Mouse (Mus musculus) MEL (cell line): ENCODE results near the gene Clec3b. TPM values are rescaled to one million over a fixed set of nuclear protein-coding genes. Genes with fewer than 3 reads are reported as not detected.
A peak's percentile ranks its signal among the peaks of the same experiment; 100 is the strongest.

Experiments
- DNase-seq: peaks from one replicate; pipeline ENCODE4 v3.0.0; 2011; ENCODE audit warnings: low read depth, low spot score
- H3K27ac ChIP-seq: 2 replicates; pipeline ENCODE4 v1.5.1; 2012; ENCODE audit warnings: low read depth, mild to moderate bottlenecking, control low read depth, low read length, moderate library complexity; ENCODE audit not compliant: control insufficient read depth
- H3K27me3 ChIP-seq, 2 experiments: fragments of 150-350 bp in 1 of 2; sonication (generic) in 1 of 2; 2 replicates each; pipeline ENCODE4 v1.6.1; 2012; ENCODE audit warnings: low read length in 2 of 2, mild to moderate bottlenecking in 2 of 2, improper control_type of control experiment in 1 of 2, moderate library complexity in 1 of 2; ENCODE audit not compliant: insufficient read depth in 2 of 2, control insufficient read depth in 1 of 2
- H3K36me3 ChIP-seq, 2 experiments: 2 replicates each; pipeline ENCODE4 v1.6.1; 2012 to 2014; ENCODE audit warnings: low read length in 2 of 2, improper control_type of control experiment in 1 of 2, inconsistent platforms in 1 of 2, mild to moderate bottlenecking in 1 of 2; ENCODE audit not compliant: insufficient read depth in 2 of 2, control insufficient read depth in 1 of 2
- H3K4me1 ChIP-seq, 2 experiments: fragments of 150-350 bp in 1 of 2; sonication (generic) in 1 of 2; 2 replicates each; pipeline ENCODE4 v1.6.1; 2012; ENCODE audit warnings: low read length in 2 of 2, improper control_type of control experiment in 1 of 2, mild to moderate bottlenecking in 1 of 2; ENCODE audit not compliant: insufficient read depth in 2 of 2, control insufficient read depth in 1 of 2
- H3K4me3 ChIP-seq, 2 experiments: fragments of 150-350 bp in 1 of 2; sonication (generic) in 1 of 2; 2 replicates each; pipeline ENCODE4 v1.5.1; 2012; ENCODE audit warnings: low read depth in 2 of 2, low read length in 2 of 2, mild to moderate bottlenecking in 2 of 2, moderate library complexity in 2 of 2, control low read depth in 1 of 2, improper control_type of control experiment in 1 of 2; ENCODE audit not compliant: control insufficient read depth in 1 of 2, insufficient read depth in 1 of 2
- H3K79me2 ChIP-seq: 2 replicates; pipeline ENCODE4 v1.6.1; 2012; ENCODE audit warnings: mild to moderate bottlenecking, low read length, moderate library complexity; ENCODE audit not compliant: control insufficient read depth, poor library complexity, insufficient read depth
- H3K9ac ChIP-seq: 2 replicates; pipeline ENCODE4 v1.6.1; 2012; ENCODE audit warnings: low read depth, mild to moderate bottlenecking, control low read depth, low read length, moderate library complexity; ENCODE audit not compliant: control insufficient read depth, poor library complexity, severe bottlenecking
- H3K9me3 ChIP-seq: fragments of 150-350 bp; sonication (generic); replicated peaks from 2 replicates; pipeline ENCODE4 v1.6.1; 2012; ENCODE audit warnings: mild to moderate bottlenecking, low read length, improper control_type of control experiment, moderate library complexity; ENCODE audit not compliant: insufficient read depth
- BHLHE40 ChIP-seq: IDR thresholded peaks from 2 replicates; pipeline ENCODE4 v1.6.1; 2012; ENCODE audit warnings: low read depth, mild to moderate bottlenecking, inconsistent platforms, low read length, improper control_type of control experiment, borderline replicate concordance
- CTCF ChIP-seq, 3 experiments: IDR thresholded peaks in 2 of 3; conservative IDR thresholded peaks in 1 of 3; 2 replicates each; pipeline ENCODE4 v1.5.1; 2011 to 2012; ENCODE audit warnings: low read length in 3 of 3, low read depth in 2 of 3, mild to moderate bottlenecking in 2 of 3, improper control_type of control experiment in 1 of 3, inconsistent platforms in 1 of 3, mixed read lengths in 1 of 3, moderate library complexity in 1 of 3; ENCODE audit not compliant: control insufficient read depth in 1 of 3, insufficient read depth in 1 of 3, poor library complexity in 1 of 3, severe bottlenecking in 1 of 3
- ETS1 ChIP-seq: IDR thresholded peaks from 2 replicates; pipeline ENCODE4 v1.6.1; 2012; ENCODE audit warnings: low read depth, mild to moderate bottlenecking, inconsistent platforms, low read length, improper control_type of control experiment, moderate library complexity
- JUND ChIP-seq: IDR thresholded peaks from 2 replicates; pipeline ENCODE4 v1.6.1; 2011; ENCODE audit warnings: low read depth, mild to moderate bottlenecking, improper control_type of control experiment, low read length
- MAZ ChIP-seq: IDR thresholded peaks from 2 replicates; pipeline ENCODE4 v1.6.1; 2012; ENCODE audit warnings: low read depth, mild to moderate bottlenecking, inconsistent platforms, low read length, improper control_type of control experiment
- MYB ChIP-seq: IDR thresholded peaks from 2 replicates; pipeline ENCODE4 v1.6.1; 2011; ENCODE audit warnings: mild to moderate bottlenecking, low read depth, low read length, improper control_type of control experiment
- NRF1 ChIP-seq: IDR thresholded peaks from 2 replicates; pipeline ENCODE4 v1.6.1; 2014; ENCODE audit warnings: low read depth, mild to moderate bottlenecking, inconsistent platforms, low read length, improper control_type of control experiment, moderate library complexity; ENCODE audit not compliant: poor library complexity, insufficient read depth, severe bottlenecking
- RAD21 ChIP-seq: IDR thresholded peaks from 2 replicates; pipeline ENCODE4 v1.6.1; 2011; ENCODE audit warnings: mild to moderate bottlenecking, low read depth, low read length, improper control_type of control experiment
- SMC3 ChIP-seq: IDR thresholded peaks from 2 replicates; pipeline ENCODE4 v1.6.1; 2011; ENCODE audit warnings: low read depth, low read length, improper control_type of control experiment
- TBP ChIP-seq: IDR thresholded peaks from 2 replicates; pipeline ENCODE4 v1.8.0; 2011; ENCODE audit warnings: low read depth, low read length, improper control_type of control experiment
- TCF12 ChIP-seq: IDR thresholded peaks from 2 replicates; pipeline ENCODE4 v1.6.1; 2014; ENCODE audit warnings: low read depth, mild to moderate bottlenecking, inconsistent platforms, low read length, improper control_type of control experiment, moderate library complexity
- USF2 ChIP-seq, 2 experiments: IDR thresholded peaks; 2 replicates each; pipeline ENCODE4 v1.6.1; 2011 to 2012; ENCODE audit warnings: improper control_type of control experiment in 2 of 2, low read length in 2 of 2, borderline replicate concordance in 1 of 2, inconsistent platforms in 1 of 2, low read depth in 1 of 2, mild to moderate bottlenecking in 1 of 2; ENCODE audit not compliant: insufficient read depth in 1 of 2
- ZC3H11A ChIP-seq: IDR thresholded peaks from 2 replicates; pipeline ENCODE4 v1.6.1; 2012; ENCODE audit warnings: low read depth, mild to moderate bottlenecking, inconsistent platforms, low read length, improper control_type of control experiment
- ZMIZ1 ChIP-seq: IDR thresholded peaks from 2 replicates; pipeline ENCODE4 v1.6.1; 2012; ENCODE audit warnings: low read depth, mild to moderate bottlenecking, inconsistent platforms, low read length, improper control_type of control experiment, moderate library complexity
- polyA plus RNA-seq, 2 experiments: library from polyadenylated mRNA; stranded (reverse) in 1 of 2; unstranded in 1 of 2; fragments of >175 nt in 1 of 2; fragments of >200 nt in 1 of 2; gene quantifications; 2 replicates each; pipeline versions ENCODE4 v1.2.1 to v1.2.4; 2012; ENCODE audit warnings: low replicate concordance in 2 of 2, low read depth in 1 of 2; ENCODE audit not compliant: insufficient read length in 2 of 2, insufficient read depth in 1 of 2, missing spikeins in 1 of 2
- total RNA-seq: library from RNA; depleted of rRNA; stranded (reverse); fragments of 300-350 nt; gene quantifications from 2 replicates; pipeline ENCODE4 v1.2.3, GENCODE M21; 2012

Clec3b gene
- total and polyA plus RNA-seq, 3 experiments = 0.24 TPM; not detected in 2

DNA sequence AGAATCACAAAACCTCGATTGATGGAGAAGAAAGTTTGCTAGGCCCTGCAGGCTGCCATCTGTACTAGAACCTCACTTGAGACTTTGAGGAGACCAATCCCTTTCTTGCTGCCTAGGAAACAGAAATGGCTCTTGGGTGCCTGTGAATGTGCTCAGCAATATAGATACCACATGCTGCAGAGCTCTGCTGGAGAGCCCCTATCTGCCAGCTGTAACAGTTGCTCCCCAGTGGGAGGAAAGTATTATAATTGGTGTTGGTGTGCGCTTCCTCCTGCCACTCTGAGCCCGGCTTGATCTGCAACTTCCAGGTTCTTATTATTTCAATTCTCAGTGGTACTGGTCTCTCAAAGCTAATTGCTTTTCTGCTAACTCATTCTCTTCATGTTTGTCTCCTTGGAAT is 27.7 kb upstream of the Clec3b start:
- peaks cover 6 to 8% of the 10 kb centered on the region in 2 experiments for H3K4me1 ChIP-seq
- TF ChIP-seq BHLHE40 (no peak), MYB (no peak)
- H3K9ac ChIP-seq = no peak overlapping the region
- peak; percentile 13 for DNase-seq
- H3K9me3 ChIP-seq = no peaks in the 10 kb centered on the region
- H3K27ac ChIP-seq = no peak overlapping the region
- H3K27me3 ChIP-seq = no peaks in the 10 kb centered on the region
- no peak overlapping the region for H3K4me3 ChIP-seq
- H3K36me3 ChIP-seq = peaks cover 12 to 15% of the 10 kb centered on the region in 2 experiments
- no peaks in the 10 kb centered on the region for H3K79me2 ChIP-seq

DNA sequence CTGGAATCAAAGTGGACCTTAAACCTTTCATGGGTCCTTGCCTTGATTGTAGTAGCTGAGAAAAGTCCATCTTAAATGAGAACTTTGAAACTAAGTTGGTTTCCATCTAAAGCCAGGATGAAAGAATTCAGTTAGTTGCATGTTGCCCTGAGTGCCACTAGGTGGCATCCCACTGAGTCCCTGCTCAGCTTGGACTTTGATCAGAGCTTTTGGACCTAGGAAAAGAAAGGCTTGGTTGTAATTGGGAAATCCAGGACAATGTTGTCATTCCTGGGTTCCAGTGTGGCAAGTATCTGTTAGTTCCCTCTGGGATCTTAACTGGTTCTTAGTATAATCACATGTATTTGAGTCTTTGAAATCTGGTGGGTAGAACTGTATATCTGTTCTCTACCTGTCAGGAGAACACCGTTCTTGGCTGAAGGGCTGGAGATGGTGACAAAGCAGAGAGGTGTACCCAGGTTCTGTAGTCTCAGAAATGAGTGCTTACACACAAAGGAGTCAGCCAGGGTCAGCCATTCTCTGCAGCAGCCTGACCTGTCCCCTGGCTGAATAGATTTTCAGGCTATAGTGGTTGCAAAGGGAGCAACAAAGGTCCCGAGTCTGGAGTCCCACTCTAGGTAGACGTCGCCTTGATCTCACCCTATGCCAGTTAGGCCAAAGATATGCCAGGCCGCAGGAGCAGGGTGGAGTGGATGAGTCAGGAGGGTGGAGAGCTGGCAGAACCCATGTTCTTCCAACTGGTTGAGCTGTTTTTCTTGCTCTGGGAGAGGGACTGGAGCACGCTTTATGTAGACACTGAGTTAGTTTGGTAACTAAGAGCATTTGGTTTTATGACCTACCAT is 27.0 kb upstream of the Clec3b start:
- Histone ChIP-seq H3K36me3 (peaks cover 14 to 15% of the 10 kb centered on the region in 2 experiments), H3K27ac (no peak overlapping the region)
- DNase-seq = peak; percentile 50

DNA sequence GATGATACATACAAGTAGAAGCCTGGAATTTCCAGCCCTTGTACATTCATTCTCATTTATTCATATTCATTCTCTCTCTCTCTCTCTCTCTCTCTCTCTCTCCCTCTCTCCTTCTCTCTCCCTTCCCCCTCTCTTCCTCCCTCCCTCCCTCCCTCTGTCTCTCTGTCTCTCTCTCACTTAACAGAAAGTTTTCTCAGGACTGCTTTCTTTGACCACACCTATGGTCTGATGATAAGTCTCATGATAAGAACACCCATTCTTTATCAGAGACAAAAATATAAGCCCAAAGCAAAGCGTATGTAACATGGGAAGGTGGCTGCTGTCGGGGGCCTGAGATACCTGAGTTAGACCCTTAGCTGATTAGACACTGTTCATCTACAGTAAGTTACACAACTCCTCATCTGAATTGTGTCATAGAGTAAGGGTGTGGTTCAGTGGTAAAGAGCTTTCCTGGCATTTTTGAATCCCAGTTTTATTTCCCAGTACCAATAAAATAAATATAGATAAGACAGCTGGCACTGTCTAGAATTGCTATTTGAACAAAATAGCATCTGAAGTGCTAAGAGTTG is 26.2 kb upstream of the Clec3b start:
- no peak for DNase-seq
- no peak overlapping the region for H3K9ac ChIP-seq
- H3K4me3 ChIP-seq = no peak overlapping the region
- TF ChIP-seq ZC3H11A (no peak), ETS1 (no peak), ZMIZ1 (no peak), TCF12 (no peak), BHLHE40 (no peak), NRF1 (no peak), USF2 (IDR thresholded peaks at IDR 0.05; ENCODE audit: borderline replicate concordance in 1 of 2, insufficient read depth in 1 of 2, low read depth in 1 of 2, low read length in 2 of 2) (no peak), TBP (no peak), MAZ (no peak)
- peaks cover 12 to 15% of the 10 kb centered on the region in 2 experiments for H3K36me3 ChIP-seq
- H3K4me1 ChIP-seq = peaks cover 6 to 8% of the 10 kb centered on the region in 2 experiments
- H3K27ac ChIP-seq = no peak overlapping the region
- no peaks in the 10 kb centered on the region for H3K9me3 ChIP-seq
- no peaks in the 10 kb centered on the region for H3K27me3 ChIP-seq
- H3K79me2 ChIP-seq = no peaks in the 10 kb centered on the region

More for the DNA sequence above, 27.0 kb upstream of the Clec3b start:
- TF ChIP-seq JUND (no peak), RAD21 (peak; percentile 3; the same call in 1 of the 2 replicates), SMC3 (peak; percentile 51), CTCF (IDR thresholded peaks at IDR 0.05 in 2 of 3, conservative IDR thresholded peaks at IDR 0.05 in 1 of 3; ENCODE audit: control insufficient read depth in 1 of 3, insufficient read depth in 1 of 3, low read depth in 2 of 3, low read length in 3 of 3, poor library complexity in 1 of 3, severe bottlenecking in 1 of 3) (peak; percentile 69 to 89 (median 78))
- TF ChIP-seq, all 39 proteins: peak for 3
- H3K27me3 ChIP-seq = no peaks in the 10 kb centered on the region
- no peaks in the 10 kb centered on the region for H3K9me3 ChIP-seq
- no peak overlapping the region for H3K4me3 ChIP-seq
- no peak overlapping the region for H3K9ac ChIP-seq
- H3K4me1 ChIP-seq = peaks cover 6 to 8% of the 10 kb centered on the region in 2 experiments
- no peaks in the 10 kb centered on the region for H3K79me2 ChIP-seq
